Mouse (Mus musculus): ENCODE data around the gene Serpina3f.

DNA sequence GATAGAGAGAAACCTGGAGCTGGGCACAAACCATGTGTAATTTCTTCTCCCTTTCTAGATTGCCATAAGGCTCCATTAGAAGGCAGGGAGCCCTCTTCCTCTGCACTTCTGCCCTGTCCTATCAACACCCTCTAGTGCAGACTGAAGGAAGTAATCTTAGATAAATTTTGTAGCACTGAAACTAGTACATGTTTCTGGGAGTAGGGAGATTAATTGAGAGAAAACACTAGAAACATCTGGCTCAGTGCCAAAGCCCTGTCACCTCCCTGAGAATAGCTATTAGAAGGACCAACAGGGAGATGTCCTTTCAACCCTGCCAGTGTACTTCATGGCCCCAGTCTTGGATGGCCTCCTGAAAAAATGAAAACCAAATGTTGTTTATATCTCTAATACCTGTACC lies 35.8 kb upstream of the Serpina3f start:
- TF ChIP-seq CTCF (IDR thresholded peaks at IDR 0.05; ENCODE audit: borderline replicate concordance, insufficient read depth, low read depth, low read length) (no peak), POLR2A (IDR thresholded peaks at IDR 0.05; ENCODE audit: borderline replicate concordance, insufficient read depth, low read length) (no peak)
